Mouse (Mus musculus) midbrain, embryonic 13.5 days (tissue): Measurements from ENCODE around the gene Gm28041. TPM values are rescaled to one million over a fixed set of nuclear protein-coding genes. Genes with fewer than 3 reads are reported as not detected.
"Not testable (repeated sequence)": the region's sequence is repeated elsewhere in the genome, so short reads cannot be mapped to it uniquely, and the experiment has no call there.

ENCODE experiments used
- ATAC-seq: fragments of 200-750 bp; cut with Nextera tagmentation; 2 replicates; pipeline ENCODE4 v1.8.0; 2017; ENCODE audit warnings: mild to moderate bottlenecking, moderate TSS enrichment, moderate library complexity
- H3K27ac ChIP-seq: fragments of 300-500 bp; sonication (generic); 2 replicates; pipeline ENCODE4 v1.5.1; 2015; ENCODE audit warnings: inconsistent platforms, mild to moderate bottlenecking, moderate library complexity
- H3K27me3 ChIP-seq: fragments of 300-500 bp; sonication (generic); 2 replicates; pipeline ENCODE4 v1.6.1; 2015; ENCODE audit warnings: mild to moderate bottlenecking, inconsistent platforms
- H3K36me3 ChIP-seq: fragments of 300-500 bp; sonication (generic); 2 replicates; pipeline ENCODE4 v1.6.1; 2015; ENCODE audit warnings: mild to moderate bottlenecking, inconsistent platforms
- H3K4me1 ChIP-seq: fragments of 300-500 bp; sonication (generic); replicated peaks from 2 replicates; pipeline ENCODE4 v1.6.1; 2015; ENCODE audit warnings: inconsistent platforms
- H3K4me2 ChIP-seq: fragments of 300-500 bp; sonication (generic); replicated peaks from 2 replicates; pipeline ENCODE4 v1.6.1; 2015; ENCODE audit warnings: moderate library complexity, mild to moderate bottlenecking, inconsistent platforms
- H3K4me3 ChIP-seq: fragments of 300-500 bp; sonication (generic); replicated peaks from 2 replicates; pipeline ENCODE4 v1.5.1; 2015; ENCODE audit warnings: mild to moderate bottlenecking, inconsistent platforms
- H3K9ac ChIP-seq: fragments of 300-500 bp; sonication (generic); replicated peaks from 2 replicates; pipeline ENCODE4 v1.6.1; 2015; ENCODE audit warnings: mild to moderate bottlenecking, inconsistent platforms
- H3K9me3 ChIP-seq: fragments of 300-500 bp; sonication (generic); 2 replicates; pipeline ENCODE4 v1.6.1; 2016; ENCODE audit warnings: mild to moderate bottlenecking, inconsistent platforms
- WGBS: fragments of 180-500 bp; shearing (Covaris S2); methylation state at CpG from one replicate; pipeline ENCODE4 v1.1.7; 2015; 5-methylcytosine and 5-hydroxymethylcytosine counted together
- polyA plus RNA-seq: library from polyadenylated mRNA; unstranded; fragments of >200 nt; fragmentation: Nextera tagmentation; extraction: Ambion mirVana; gene quantifications from 2 replicates; pipeline ENCODE4 v1.2.1, GENCODE M21; 2015

Gene Gm28041
- polyA plus RNA-seq, result 0.44 TPM in 1 of 2 replicates, not detected in the other

DNA sequence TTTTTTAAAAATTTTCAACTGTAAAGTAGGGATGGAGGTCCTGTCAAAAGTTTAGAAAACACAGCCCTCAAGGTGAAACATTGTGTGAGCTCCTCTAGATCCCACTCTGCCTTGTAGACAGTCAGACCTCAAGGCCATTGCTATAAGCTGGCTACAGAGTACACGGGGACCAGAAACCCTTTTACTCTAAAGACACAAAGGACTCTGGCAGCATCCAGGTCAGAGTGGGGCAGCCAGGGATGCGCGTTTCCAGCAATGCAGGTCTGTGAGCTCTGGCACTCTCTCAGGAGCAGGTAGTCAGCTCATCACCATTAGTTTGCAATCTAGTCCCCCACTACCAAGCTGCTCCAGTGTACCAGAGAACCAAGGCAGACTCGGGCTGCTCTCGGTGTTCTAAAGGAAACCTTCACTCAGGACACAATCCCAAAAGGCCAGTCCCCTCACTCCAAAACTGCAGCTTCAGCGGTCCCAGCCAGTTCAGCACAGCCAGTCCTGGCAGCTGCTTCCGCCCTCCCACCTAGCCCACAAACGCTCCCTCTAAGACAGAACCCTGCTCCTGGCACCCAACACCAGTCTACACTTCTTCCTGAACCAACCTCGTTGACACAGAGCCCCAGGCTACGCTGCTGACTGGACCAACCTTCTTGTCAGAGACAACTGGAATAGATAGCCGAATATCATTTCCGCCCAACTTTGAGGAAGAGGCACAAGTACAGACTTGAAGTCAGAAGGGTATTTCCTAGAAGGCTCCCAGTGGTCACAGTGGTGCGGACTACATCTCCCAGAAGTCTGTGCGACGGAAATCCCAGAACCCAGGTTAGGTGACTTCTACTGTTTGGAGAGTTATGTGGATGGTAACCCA lies at the start of gene Gm28041, which contains the start of gene Zfp456:
TSS of gene Gm28041 (minus strand) at position 684 of the 862 bp plus-strand sequence.
TSS of gene Zfp456 (minus strand) at position 761 of the 862 bp plus-strand sequence.
- H3K9me3 ChIP-seq, H3K36me3 ChIP-seq, H3K4me1 ChIP-seq, H3K27ac ChIP-seq, H3K27me3 ChIP-seq: not testable (repeated sequence)
- 19% methylated on average over 15 of the region's 15 CpGs for WGBS
- ATAC-seq, result peak; percentile 91
- Histone ChIP-seq H3K9ac (0 out of 2 replicates have a peak within 1 kb of the TSS, but pooled peaks have one; percentile 2), H3K4me3 (peak within 1 kb of the TSS; percentile 35), H3K4me2 (peak within 1 kb of the TSS; percentile 53)

- not testable (repeated sequence) for H3K27me3 ChIP-seq, H3K9ac ChIP-seq, H3K36me3 ChIP-seq, H3K4me3 ChIP-seq, H3K9me3 ChIP-seq, H3K4me2 ChIP-seq, H3K4me1 ChIP-seq, ATAC-seq, H3K27ac ChIP-seq
- 79% methylated on average over 2 of the region's 2 CpGs for WGBS
These were observed 47.0 kb upstream of the Gm28041 start for GRCm38 (mm10) chr13:67422532-67422931.

GRCm38 (mm10) chr13:67421207-67421857 lies 45.8 kb upstream of the Gm28041 start, which contains the start of gene Zfp459:
TSS of gene Zfp459 (minus strand) at chr13:67421418.
- H3K4me1 ChIP-seq, result peaks cover 6% of the 10 kb centered on the region; the same call in 1 of the 2 replicates
- 0 out of 2 replicates have a peak, but pooled peaks cover 4% of the 10 kb centered on the region for H3K27me3 ChIP-seq
- no peaks in the 10 kb centered on the region for H3K9me3 ChIP-seq
- H3K27ac ChIP-seq, result no peak within 1 kb of the TSS
- H3K9ac ChIP-seq, result peak within 1 kb of the TSS; percentile 68
- H3K36me3 ChIP-seq, result no peaks in the 10 kb centered on the region
- WGBS, result 3% methylated on average over 22 of the region's 22 CpGs
- peak within 1 kb of the TSS; percentile 65 for H3K4me3 ChIP-seq
- ATAC-seq, result peak; percentile 87
- peak within 1 kb of the TSS; percentile 88 for H3K4me2 ChIP-seq

DNA sequence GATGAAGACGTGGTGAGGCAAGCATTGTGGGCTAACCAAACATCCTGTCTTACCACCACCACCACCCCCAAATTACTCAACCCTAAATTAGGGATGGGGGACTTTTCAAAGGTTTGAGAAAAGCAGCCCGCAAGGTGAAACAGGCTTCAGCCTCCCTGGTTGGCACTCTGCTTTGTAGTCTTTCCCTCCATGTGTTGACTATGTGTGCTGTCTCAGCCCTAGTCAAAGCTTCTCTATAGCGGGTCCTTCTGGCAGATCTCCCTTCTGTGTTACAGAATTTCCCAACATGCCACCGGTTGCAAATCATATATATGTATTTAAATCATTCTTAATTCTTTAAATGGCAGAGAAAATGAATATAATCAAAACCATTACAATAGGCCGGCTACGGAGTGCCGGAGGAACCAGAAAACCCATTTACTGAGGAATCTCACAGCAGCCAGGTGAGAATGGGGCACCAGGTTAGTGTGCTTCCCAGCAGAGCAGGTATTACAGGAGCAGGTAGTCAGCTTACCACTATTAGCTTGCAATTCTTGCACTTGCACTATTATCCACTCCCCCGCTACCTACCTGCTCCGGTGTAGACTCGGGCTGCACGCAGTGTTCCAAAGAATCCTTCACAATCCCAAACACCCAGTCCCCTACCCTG lies 45.1 kb upstream of the Gm28041 start:
- no peaks in the 10 kb centered on the region for H3K36me3 ChIP-seq
- no peak overlapping the region for H3K27ac ChIP-seq
- ATAC-seq, result no peak
- H3K27me3 ChIP-seq, result 0 out of 2 replicates have a peak, but pooled peaks cover 4% of the 10 kb centered on the region
- H3K4me1 ChIP-seq, result peaks cover 6% of the 10 kb centered on the region; the same call in 1 of the 2 replicates
- H3K9me3 ChIP-seq, result no peaks in the 10 kb centered on the region
- WGBS, result 39% methylated on average over 11 of the region's 11 CpGs
- H3K9ac ChIP-seq, result peak overlapping the region; percentile 68
- H3K4me2 ChIP-seq, result peak overlapping the region; percentile 88
- peak overlapping the region; percentile 65 for H3K4me3 ChIP-seq

DNA sequence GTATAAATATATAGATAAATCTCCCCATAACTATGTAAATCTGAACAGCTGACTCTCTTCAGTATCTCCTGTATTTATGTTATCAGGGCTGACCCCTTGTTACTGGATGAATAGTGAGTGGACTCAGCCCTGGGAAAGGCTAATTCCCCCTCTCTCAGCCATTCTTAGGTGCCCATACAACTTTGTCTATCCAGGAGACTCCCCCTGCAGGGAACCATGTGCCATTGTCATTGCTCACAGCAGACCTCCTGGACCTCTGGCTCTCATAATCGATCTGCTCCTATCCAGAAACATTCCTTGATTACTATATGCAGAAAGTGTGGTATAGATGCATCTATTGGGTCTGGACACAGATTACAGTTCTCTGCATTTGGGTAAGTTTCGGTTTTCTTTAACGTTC lies 41.3 kb upstream of the Gm28041 start:
- Histone ChIP-seq H3K4me2 (no peak overlapping the region), H3K9me3 (no peaks in the 10 kb centered on the region), H3K4me1 (peaks cover 6% of the 10 kb centered on the region; the same call in 1 of the 2 replicates), H3K27ac (no peak overlapping the region), H3K4me3 (no peak overlapping the region), H3K27me3 (0 out of 2 replicates have a peak, but pooled peaks cover 4% of the 10 kb centered on the region), H3K9ac (no peak overlapping the region), H3K36me3 (no peaks in the 10 kb centered on the region)
- 89% methylated on average over 3 of the region's 3 CpGs for WGBS
- ATAC-seq, result no peak

- no peak overlapping the region for H3K9ac ChIP-seq
- ATAC-seq, result no peak
- 89% methylated on average over 6 of the region's 6 CpGs for WGBS
These were observed 40.2 kb upstream of the Gm28041 start for GRCm38 (mm10) chr13:67415759-67416158.

DNA sequence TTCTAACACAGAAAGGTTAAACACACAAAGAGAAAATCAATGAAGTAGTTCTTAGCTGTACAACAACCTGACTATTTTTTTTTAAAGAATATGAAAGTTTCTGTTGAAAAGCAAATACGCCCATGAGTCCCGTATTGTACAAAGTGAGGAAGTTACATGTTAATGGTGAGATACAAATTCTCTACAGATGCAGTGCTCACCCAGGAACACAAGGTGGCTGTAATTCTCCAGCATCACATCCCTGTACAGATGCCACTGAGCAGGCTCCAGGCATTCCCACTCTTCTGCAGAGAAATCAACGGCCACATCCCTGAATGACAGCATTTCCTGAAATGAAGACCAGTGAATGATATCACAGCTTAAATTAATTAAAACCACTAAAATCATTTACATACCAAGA lies 38.1 kb upstream of the Gm28041 start:
- H3K27ac ChIP-seq, H3K4me2 ChIP-seq, H3K36me3 ChIP-seq, ATAC-seq, H3K9me3 ChIP-seq, H3K9ac ChIP-seq, H3K4me1 ChIP-seq, H3K4me3 ChIP-seq, H3K27me3 ChIP-seq: not testable (repeated sequence)
- 75% methylated on average over 3 of the region's 3 CpGs for WGBS

More at GRCm38 (mm10) chr13:67415759-67416158, 40.2 kb upstream of the Gm28041 start:
- Histone ChIP-seq H3K9me3 (no peaks in the 10 kb centered on the region), H3K27ac (no peak overlapping the region), H3K27me3 (0 out of 2 replicates have a peak, but pooled peaks cover 4% of the 10 kb centered on the region), H3K36me3 (no peaks in the 10 kb centered on the region), H3K4me1 (peaks cover 3% of the 10 kb centered on the region; the same call in 1 of the 2 replicates), H3K4me3 (no peak overlapping the region), H3K4me2 (no peak overlapping the region)

DNA sequence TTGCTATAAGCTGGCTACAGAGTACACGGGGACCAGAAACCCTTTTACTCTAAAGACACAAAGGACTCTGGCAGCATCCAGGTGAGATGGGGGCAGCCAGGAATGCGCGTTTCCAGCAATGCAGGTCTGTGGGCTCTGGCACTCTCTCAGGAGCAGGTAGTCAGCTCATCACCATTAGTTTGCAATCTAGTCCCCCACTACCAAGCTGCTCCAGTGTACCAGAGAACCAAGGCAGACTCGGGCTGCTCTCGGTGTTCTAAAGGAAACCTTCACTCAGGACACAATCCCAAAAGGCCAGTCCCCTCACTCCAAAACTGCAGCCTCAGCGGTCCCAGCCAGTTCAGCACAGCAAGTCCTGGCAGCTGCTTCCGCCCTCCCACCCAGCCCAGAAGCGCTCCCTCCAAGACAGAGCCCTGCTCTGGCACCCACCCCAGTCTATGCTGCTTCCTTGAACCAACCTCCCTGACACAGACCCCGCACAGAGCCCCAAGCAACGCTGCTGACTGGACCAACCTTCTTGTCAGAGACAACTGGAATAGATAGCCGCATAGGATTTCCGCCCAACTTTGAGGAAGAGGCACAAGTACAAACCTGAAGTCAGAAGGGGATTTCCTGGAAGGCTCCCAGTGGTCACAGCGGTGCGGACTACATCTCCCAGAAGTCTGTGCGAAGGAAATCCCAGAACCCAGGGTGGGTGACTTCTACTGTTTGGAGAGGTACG lies 23.8 kb upstream of the Gm28041 start, which contains the start of gene Zfp429:
TSS of gene Zfp429 (minus strand) at position 637 of the 721 bp plus-strand sequence.
- H3K9me3 ChIP-seq, H3K27me3 ChIP-seq, H3K4me1 ChIP-seq, H3K27ac ChIP-seq, H3K36me3 ChIP-seq: not testable (repeated sequence)
- peak within 1 kb of the TSS; percentile 64 for H3K4me2 ChIP-seq
- ATAC-seq, result peak; percentile 97
- peak within 1 kb of the TSS; percentile 67 for H3K9ac ChIP-seq
- WGBS, result 4% methylated on average over 14 of the region's 16 CpGs
- peak within 1 kb of the TSS; percentile 62 for H3K4me3 ChIP-seq

DNA sequence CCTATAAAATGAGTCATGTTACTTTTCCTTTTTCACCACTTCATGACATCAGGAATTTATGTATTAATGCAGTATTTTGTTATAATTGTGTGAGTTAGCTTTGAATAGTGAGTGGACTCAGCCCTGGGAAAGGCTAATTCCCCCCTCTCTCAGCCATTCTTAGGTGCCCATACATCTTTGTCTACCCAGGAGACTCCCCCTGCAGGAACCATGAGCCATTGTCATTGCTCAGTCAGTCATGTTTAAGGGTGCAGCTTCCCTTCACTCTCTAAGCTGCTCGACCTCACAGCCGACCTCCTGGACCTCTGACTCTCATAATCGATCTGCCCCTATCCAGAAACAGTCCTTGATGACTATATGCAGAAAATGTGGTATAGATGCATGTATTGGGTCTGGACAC lies 722 bp upstream of the Gm28041 start:
- not testable (repeated sequence) for H3K4me1 ChIP-seq, H3K9me3 ChIP-seq, H3K4me3 ChIP-seq, H3K27me3 ChIP-seq, H3K36me3 ChIP-seq, H3K4me2 ChIP-seq, H3K27ac ChIP-seq, H3K9ac ChIP-seq, ATAC-seq
- 60% methylated on average over 3 of the region's 3 CpGs for WGBS

- under 1% methylated on average over 15 of the region's 15 CpGs for WGBS
- no peaks in the 10 kb centered on the region for H3K36me3 ChIP-seq
- ATAC-seq, result peak; percentile 98
- H3K4me3 ChIP-seq, result peak within 1 kb of the TSS; percentile 58
- peak within 1 kb of the TSS; percentile 73 for H3K4me2 ChIP-seq
- H3K27ac ChIP-seq, result no peak within 1 kb of the TSS
- peaks cover 10% of the 10 kb centered on the region for H3K4me1 ChIP-seq
- no peaks in the 10 kb centered on the region for H3K9me3 ChIP-seq
- peak within 1 kb of the TSS; percentile 64 for H3K9ac ChIP-seq
- H3K27me3 ChIP-seq, result no peaks in the 10 kb centered on the region
These were observed 15.3 kb downstream of the Gm28041 start, which contains the start of the genes Gm28044 and Zfp953 for GRCm38 (mm10) chr13:67360131-67360744. TSS of gene Gm28044 (minus strand) at chr13:67360536. TSS of gene Zfp953 (minus strand) at chr13:67360605.

- no peaks in the 10 kb centered on the region for H3K27me3 ChIP-seq
- H3K4me3 ChIP-seq, result no peak overlapping the region
- no peak overlapping the region for H3K9ac ChIP-seq
- no peak overlapping the region for H3K27ac ChIP-seq
- no peaks in the 10 kb centered on the region for H3K4me1 ChIP-seq
- no peak overlapping the region for H3K4me2 ChIP-seq
- no peaks in the 10 kb centered on the region for H3K36me3 ChIP-seq
- no peak for ATAC-seq
- H3K9me3 ChIP-seq, result no peaks in the 10 kb centered on the region
These were observed 23.7 kb downstream of the Gm28041 start for GRCm38 (mm10) chr13:67351854-67352253.
